Mouse (Mus musculus): Measurements from ENCODE around the gene Man2a2. TPM values are rescaled to one million over a fixed set of nuclear protein-coding genes. Genes with fewer than 3 reads are reported as not detected.

Man2a2 gene
- total RNA-seq, 1 experiment = 14.6 TPM

DNA sequence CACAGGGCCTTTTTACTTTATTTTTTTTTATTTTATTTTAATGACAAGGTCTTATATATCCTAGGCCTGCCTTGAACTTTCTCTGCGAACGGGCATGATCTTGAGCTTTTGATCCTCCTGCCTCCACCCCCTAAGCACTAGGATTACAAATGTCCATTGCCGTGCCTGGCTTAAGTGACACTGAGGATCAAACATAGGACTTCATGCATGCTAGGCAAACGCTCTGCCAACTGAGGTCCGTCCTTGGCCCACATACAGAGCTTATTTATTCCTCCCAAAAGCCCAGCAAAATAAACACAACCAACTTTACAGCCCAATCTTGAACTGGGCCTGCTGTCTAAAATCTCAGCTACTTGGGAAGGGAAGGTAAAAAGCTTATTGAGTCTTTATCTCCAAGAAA lies 41.6 kb upstream of the Man2a2 start:
- H3K4me1 ChIP-seq (ENCODE audit: control insufficient read depth in 2 of 2, insufficient read depth in 2 of 2, low read length in 2 of 2, poor library complexity in 1 of 2) = no peaks in the 10 kb centered on the region
- in situ Hi-C loops (cut with MboI; ENCODE audit: low sequenced_read_pairs in 2 of 2, unreplicated experiment in 2 of 2) = no loop called here
- no peak overlapping the region for H3K9ac ChIP-seq (ENCODE audit: insufficient read depth, low read depth, low read length, poor library complexity, severe bottlenecking)
- no peaks in the 10 kb centered on the region for H3K36me3 ChIP-seq (ENCODE audit: control insufficient read depth, insufficient read depth, low read length, poor library complexity, severe bottlenecking)
- no peak for TF ChIP-seq ZNF384 (IDR thresholded peaks at IDR 0.05; ENCODE audit: low read depth, low read length)
- DNase-seq (ENCODE audit: low read depth, low spot score) = no peak
- no peaks in the 10 kb centered on the region for H3K9me3 ChIP-seq (ENCODE audit: control insufficient read depth, insufficient read depth, low read depth, low read length)
- H3K27ac ChIP-seq (ENCODE audit: insufficient read depth, low read depth, low read length, poor library complexity, severe bottlenecking) = no peak overlapping the region
- no peak overlapping the region for H3K4me3 ChIP-seq (ENCODE audit: insufficient read depth in 1 of 2, low read depth in 1 of 2, low read length in 2 of 2, poor library complexity in 1 of 2, severe bottlenecking in 1 of 2)

DNA sequence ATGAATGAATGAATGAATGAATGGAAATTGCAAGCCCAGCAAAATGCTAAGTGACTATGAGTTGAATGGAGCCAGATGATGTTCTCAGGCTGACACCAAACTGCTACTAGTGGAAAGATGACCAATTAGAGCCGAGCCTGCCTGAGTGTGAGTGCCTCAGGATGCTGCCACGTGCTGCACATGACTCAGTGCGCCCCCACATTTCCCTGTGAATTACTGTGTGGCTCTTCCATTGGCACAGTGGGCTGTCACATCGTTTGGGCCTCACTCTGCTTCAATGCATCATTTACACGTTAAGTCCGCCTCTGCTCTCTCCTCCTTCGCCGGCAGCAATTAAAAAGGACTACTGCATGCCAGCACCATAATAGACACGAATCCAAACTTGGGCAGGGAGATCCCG lies 41.1 kb upstream of the Man2a2 start:
- TF ChIP-seq ZC3H11A (IDR thresholded peaks at IDR 0.05; ENCODE audit: borderline replicate concordance, low read depth, low read length) = no peak
- no peak for TF ChIP-seq ZNF384 (IDR thresholded peaks at IDR 0.05; ENCODE audit: low read depth, low read length)
- no peak for TF ChIP-seq CHD2 (IDR thresholded peaks at IDR 0.05; ENCODE audit: low read depth, low read length)
- TF ChIP-seq MAFK (IDR thresholded peaks at IDR 0.05; ENCODE audit: insufficient read depth, low read depth, low read length) = no peak
- TF ChIP-seq HCFC1 (IDR thresholded peaks at IDR 0.05; ENCODE audit: borderline replicate concordance, insufficient read depth, low read length) = no peak
- Histone ChIP-seq H3K9ac (ENCODE audit: insufficient read depth, low read depth, low read length, poor library complexity, severe bottlenecking) (no peak overlapping the region), H3K9me3 (ENCODE audit: control insufficient read depth, insufficient read depth, low read depth, low read length) (no peaks in the 10 kb centered on the region), H3K36me3 (ENCODE audit: control insufficient read depth, insufficient read depth, low read length, poor library complexity, severe bottlenecking) (no peaks in the 10 kb centered on the region), H3K4me3 (ENCODE audit: insufficient read depth in 1 of 2, low read depth in 1 of 2, low read length in 2 of 2, poor library complexity in 1 of 2, severe bottlenecking in 1 of 2) (no peak overlapping the region), H3K27ac (ENCODE audit: insufficient read depth, low read depth, low read length, poor library complexity, severe bottlenecking) (no peak overlapping the region), H3K4me1 (ENCODE audit: control insufficient read depth in 2 of 2, insufficient read depth in 2 of 2, low read length in 2 of 2, poor library complexity in 1 of 2) (no peaks in the 10 kb centered on the region)
- in situ Hi-C loops (cut with MboI; ENCODE audit: low sequenced_read_pairs in 2 of 2, unreplicated experiment in 2 of 2) = no loop called here
- no peak for DNase-seq (ENCODE audit: low read depth, low spot score)

DNA sequence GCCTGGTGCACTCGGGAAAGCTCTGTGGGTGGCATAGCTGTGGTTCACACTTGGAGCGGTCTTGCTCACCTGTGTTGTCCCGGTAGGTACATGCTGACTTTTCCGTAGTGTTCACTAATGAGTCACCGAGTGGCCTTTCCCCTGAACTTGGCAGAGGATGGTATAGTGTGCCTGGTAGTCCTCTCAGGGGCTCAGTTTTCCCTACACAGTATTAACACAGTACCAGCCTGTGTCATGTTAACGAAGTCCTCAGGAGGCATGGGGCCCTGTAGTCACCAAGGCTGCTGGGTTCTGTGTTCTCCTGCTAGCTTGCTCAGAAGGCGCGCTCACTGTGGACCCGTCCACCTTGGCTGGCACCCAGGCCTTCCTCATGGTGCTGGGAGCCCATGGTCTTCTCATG lies 39.2 kb upstream of the Man2a2 start:
- TF ChIP-seq MAFK (IDR thresholded peaks at IDR 0.05; ENCODE audit: insufficient read depth, low read depth, low read length) (no peak), ZNF384 (IDR thresholded peaks at IDR 0.05; ENCODE audit: low read depth, low read length) (no peak), CHD2 (IDR thresholded peaks at IDR 0.05; ENCODE audit: low read depth, low read length) (no peak), HCFC1 (IDR thresholded peaks at IDR 0.05; ENCODE audit: borderline replicate concordance, insufficient read depth, low read length) (no peak), ZC3H11A (IDR thresholded peaks at IDR 0.05; ENCODE audit: borderline replicate concordance, low read depth, low read length) (no peak)
- Histone ChIP-seq H3K36me3 (ENCODE audit: control insufficient read depth, insufficient read depth, low read length, poor library complexity, severe bottlenecking) (no peaks in the 10 kb centered on the region), H3K9ac (ENCODE audit: insufficient read depth, low read depth, low read length, poor library complexity, severe bottlenecking) (no peak overlapping the region), H3K9me3 (ENCODE audit: control insufficient read depth, insufficient read depth, low read depth, low read length) (no peaks in the 10 kb centered on the region), H3K4me1 (ENCODE audit: control insufficient read depth in 2 of 2, insufficient read depth in 2 of 2, low read length in 2 of 2, poor library complexity in 1 of 2) (no peaks in the 10 kb centered on the region), H3K27ac (ENCODE audit: insufficient read depth, low read depth, low read length, poor library complexity, severe bottlenecking) (no peak overlapping the region), H3K4me3 (ENCODE audit: insufficient read depth in 1 of 2, low read depth in 1 of 2, low read length in 2 of 2, poor library complexity in 1 of 2, severe bottlenecking in 1 of 2) (no peak overlapping the region)
- no peak for DNase-seq (ENCODE audit: low read depth, low spot score)
- in situ Hi-C loops (cut with MboI; ENCODE audit: low sequenced_read_pairs in 2 of 2, unreplicated experiment in 2 of 2) = no loop called here

DNA sequence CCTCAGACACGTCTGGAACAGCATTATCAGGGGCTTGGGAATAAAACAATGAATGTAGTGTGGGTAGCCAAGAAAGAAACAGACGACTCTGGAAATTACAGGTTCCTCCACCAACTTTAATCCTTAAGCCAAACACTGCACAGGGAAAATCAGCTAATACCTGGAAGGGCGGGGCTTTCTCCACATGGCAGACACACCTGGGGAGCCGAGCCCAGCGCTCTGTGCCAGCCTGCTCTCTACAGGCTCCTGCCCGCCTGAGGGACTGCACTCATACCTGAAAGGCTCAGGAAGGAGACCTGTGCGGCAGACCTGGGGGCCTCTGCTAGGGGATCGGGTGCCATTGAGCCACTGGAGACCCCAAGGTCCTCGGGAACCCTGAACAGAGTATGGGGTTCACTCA lies 36.5 kb upstream of the Man2a2 start:
- TF ChIP-seq ZC3H11A (IDR thresholded peaks at IDR 0.05; ENCODE audit: borderline replicate concordance, low read depth, low read length) (no peak), CHD2 (IDR thresholded peaks at IDR 0.05; ENCODE audit: low read depth, low read length) (no peak), ZNF384 (IDR thresholded peaks at IDR 0.05; ENCODE audit: low read depth, low read length) (no peak), HCFC1 (IDR thresholded peaks at IDR 0.05; ENCODE audit: borderline replicate concordance, insufficient read depth, low read length) (no peak), MAFK (IDR thresholded peaks at IDR 0.05; ENCODE audit: insufficient read depth, low read depth, low read length) (no peak)
- Histone ChIP-seq H3K4me3 (ENCODE audit: insufficient read depth in 1 of 2, low read depth in 1 of 2, low read length in 2 of 2, poor library complexity in 1 of 2, severe bottlenecking in 1 of 2) (no peak overlapping the region), H3K36me3 (ENCODE audit: control insufficient read depth, insufficient read depth, low read length, poor library complexity, severe bottlenecking) (no peaks in the 10 kb centered on the region), H3K4me1 (ENCODE audit: control insufficient read depth in 2 of 2, insufficient read depth in 2 of 2, low read length in 2 of 2, poor library complexity in 1 of 2) (no peaks in the 10 kb centered on the region), H3K9ac (ENCODE audit: insufficient read depth, low read depth, low read length, poor library complexity, severe bottlenecking) (no peak overlapping the region), H3K27ac (ENCODE audit: insufficient read depth, low read depth, low read length, poor library complexity, severe bottlenecking) (no peak overlapping the region), H3K9me3 (ENCODE audit: control insufficient read depth, insufficient read depth, low read depth, low read length) (no peaks in the 10 kb centered on the region)
- in situ Hi-C loops (cut with MboI; ENCODE audit: low sequenced_read_pairs in 2 of 2, unreplicated experiment in 2 of 2) = no loop called here
- no peak for DNase-seq (ENCODE audit: low read depth, low spot score)

DNA sequence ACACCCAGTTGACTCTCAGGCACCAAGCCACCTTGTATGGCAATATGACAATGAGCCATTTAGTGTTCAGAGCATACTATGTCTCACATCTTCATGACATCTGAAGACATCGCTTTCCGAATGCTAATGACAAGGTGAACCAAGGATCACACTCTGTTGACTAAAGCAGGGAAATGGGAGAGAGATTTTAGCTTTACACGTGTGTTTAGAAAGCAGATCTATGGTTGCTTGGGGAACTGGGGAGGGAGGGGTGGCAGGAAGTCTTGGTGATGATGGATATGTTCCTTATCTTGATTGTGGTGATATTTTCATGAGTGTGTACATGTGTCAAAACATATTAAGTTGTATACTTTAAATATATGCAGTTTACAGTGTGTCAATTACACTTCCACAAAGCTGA lies 35.0 kb upstream of the Man2a2 start:
- H3K4me1 ChIP-seq (ENCODE audit: control insufficient read depth in 2 of 2, insufficient read depth in 2 of 2, low read length in 2 of 2, poor library complexity in 1 of 2) = no peaks in the 10 kb centered on the region; a peak in 1 of 4 replicates
- no peaks in the 10 kb centered on the region for H3K36me3 ChIP-seq (ENCODE audit: control insufficient read depth, insufficient read depth, low read length, poor library complexity, severe bottlenecking)
- H3K4me3 ChIP-seq (ENCODE audit: insufficient read depth in 1 of 2, low read depth in 1 of 2, low read length in 2 of 2, poor library complexity in 1 of 2, severe bottlenecking in 1 of 2) = no peak overlapping the region
- no peak overlapping the region for H3K27ac ChIP-seq (ENCODE audit: insufficient read depth, low read depth, low read length, poor library complexity, severe bottlenecking)
- TF ChIP-seq ZNF384 (IDR thresholded peaks at IDR 0.05; ENCODE audit: low read depth, low read length) (no peak), ZC3H11A (IDR thresholded peaks at IDR 0.05; ENCODE audit: borderline replicate concordance, low read depth, low read length) (no peak), MAFK (IDR thresholded peaks at IDR 0.05; ENCODE audit: insufficient read depth, low read depth, low read length) (no peak), CHD2 (IDR thresholded peaks at IDR 0.05; ENCODE audit: low read depth, low read length) (no peak), HCFC1 (IDR thresholded peaks at IDR 0.05; ENCODE audit: borderline replicate concordance, insufficient read depth, low read length) (no peak)
- no peaks in the 10 kb centered on the region for H3K9me3 ChIP-seq (ENCODE audit: control insufficient read depth, insufficient read depth, low read depth, low read length)
- no peak for DNase-seq (ENCODE audit: low read depth, low spot score)
- in situ Hi-C loops (cut with MboI; ENCODE audit: low sequenced_read_pairs in 2 of 2, unreplicated experiment in 2 of 2) = no loop called here
- no peak overlapping the region for H3K9ac ChIP-seq (ENCODE audit: insufficient read depth, low read depth, low read length, poor library complexity, severe bottlenecking)

Data from ES-E14 (cell line).